Mouse (Mus musculus) ovary, postnatal 14 days (tissue): ENCODE measurements around the gene Nwd1.

Experiments
- DNase-seq: peaks from one replicate; pipeline ENCODE4 v3.0.0; 2022; ENCODE audit warnings: low spot score

Gene Nwd1

GRCm38 (mm10) chr8:72765696-72766095 is 119.2 kb downstream of the Nwd1 start:
- DNase-seq = no peak

DNA sequence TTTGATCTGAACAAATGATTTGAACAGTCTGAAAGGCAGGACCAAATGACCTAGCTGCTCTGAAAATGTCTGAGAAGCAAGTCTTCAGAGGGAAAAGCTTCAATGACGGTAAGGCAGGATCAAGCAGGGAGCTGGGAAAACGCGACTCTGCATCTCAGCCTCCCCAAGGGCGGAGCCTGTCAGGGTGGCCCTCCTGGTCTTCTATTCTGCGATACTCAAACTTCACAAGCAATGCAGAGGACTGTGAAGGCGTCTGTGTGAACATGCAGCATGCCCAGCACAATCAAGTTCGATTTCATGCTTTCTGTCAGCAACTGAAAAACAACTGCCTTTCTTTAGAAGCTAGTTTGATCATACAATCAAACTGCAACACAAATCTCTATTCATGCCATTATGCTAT is 120.3 kb downstream of the Nwd1 start:
- DNase-seq = no peak
